Mouse (Mus musculus): Measurements from ENCODE around the gene Cftr. TPM values are rescaled to one million over a fixed set of nuclear protein-coding genes. Genes with fewer than 3 reads are reported as not detected.

The Cftr gene
- total RNA-seq (2023) = not detected

DNA sequence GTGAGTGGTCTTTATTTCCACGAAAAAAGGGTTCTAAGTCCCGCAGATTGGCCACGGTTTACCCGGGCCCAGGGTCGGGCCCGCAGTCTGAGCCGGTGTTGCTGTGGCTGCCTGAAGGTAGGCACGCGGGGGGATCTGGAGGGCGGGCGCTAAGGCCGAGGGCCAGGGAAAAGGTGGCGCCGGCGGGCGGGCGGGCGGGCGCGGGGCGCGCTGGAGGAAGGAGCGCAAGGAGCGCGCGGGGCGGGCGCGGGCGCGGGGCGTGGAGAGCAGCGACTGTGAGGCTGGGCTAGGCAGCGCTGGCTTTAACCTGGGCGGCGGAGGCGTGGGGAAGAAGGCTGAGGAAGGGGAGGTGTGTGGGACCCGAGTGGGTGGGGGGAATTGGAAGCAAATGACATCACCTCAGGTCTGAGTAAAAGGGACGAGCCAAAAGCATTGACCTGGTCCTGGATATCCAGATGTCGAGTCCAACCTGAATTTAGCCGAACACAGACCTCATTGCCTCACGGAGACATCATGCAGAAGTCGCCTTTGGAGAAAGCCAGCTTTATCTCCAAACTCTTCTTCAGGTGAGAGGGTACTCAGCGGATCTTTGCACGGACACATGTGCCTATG, at the start of gene Cftr:
TSS of gene Cftr (plus strand) at position 377 of the 612 bp plus-strand sequence.

Other genes starting within 250 kb of the Cftr start
- not detected for gene Wnt2, start 140.1 kb upstream of the Cftr start, total RNA-seq (2023)
- gene Asz1, start 61.6 kb upstream of the Cftr start, total RNA-seq (2023) = not detected

Measured in T-cell, adult 66 days (primary cell).